Mouse (Mus musculus) MEL (cell line): ENCODE results near the gene Gmppb. TPM values are rescaled to one million over a fixed set of nuclear protein-coding genes. Genes with fewer than 3 reads are reported as not detected.
A peak's percentile ranks its signal among the peaks of the same experiment; 100 is the strongest.

Experiments used
- DNase-seq: peaks from one replicate; pipeline ENCODE4 v3.0.0; 2011; ENCODE audit warnings: low read depth, low spot score
- H3K27ac ChIP-seq: 2 replicates; pipeline ENCODE4 v1.5.1; 2012; ENCODE audit warnings: low read depth, mild to moderate bottlenecking, control low read depth, low read length, moderate library complexity; ENCODE audit not compliant: control insufficient read depth
- H3K27me3 ChIP-seq, 2 experiments: fragments of 150-350 bp in 1 of 2; sonication (generic) in 1 of 2; 2 replicates each; pipeline ENCODE4 v1.6.1; 2012; ENCODE audit warnings: low read length in 2 of 2, mild to moderate bottlenecking in 2 of 2, improper control_type of control experiment in 1 of 2, moderate library complexity in 1 of 2; ENCODE audit not compliant: insufficient read depth in 2 of 2, control insufficient read depth in 1 of 2
- H3K36me3 ChIP-seq, 2 experiments: 2 replicates each; pipeline ENCODE4 v1.6.1; 2012 to 2014; ENCODE audit warnings: low read length in 2 of 2, improper control_type of control experiment in 1 of 2, inconsistent platforms in 1 of 2, mild to moderate bottlenecking in 1 of 2; ENCODE audit not compliant: insufficient read depth in 2 of 2, control insufficient read depth in 1 of 2
- H3K4me1 ChIP-seq, 2 experiments: fragments of 150-350 bp in 1 of 2; sonication (generic) in 1 of 2; 2 replicates each; pipeline ENCODE4 v1.6.1; 2012; ENCODE audit warnings: low read length in 2 of 2, improper control_type of control experiment in 1 of 2, mild to moderate bottlenecking in 1 of 2; ENCODE audit not compliant: insufficient read depth in 2 of 2, control insufficient read depth in 1 of 2
- H3K4me3 ChIP-seq, 2 experiments: fragments of 150-350 bp in 1 of 2; sonication (generic) in 1 of 2; 2 replicates each; pipeline ENCODE4 v1.5.1; 2012; ENCODE audit warnings: low read depth in 2 of 2, low read length in 2 of 2, mild to moderate bottlenecking in 2 of 2, moderate library complexity in 2 of 2, control low read depth in 1 of 2, improper control_type of control experiment in 1 of 2; ENCODE audit not compliant: control insufficient read depth in 1 of 2, insufficient read depth in 1 of 2
- H3K79me2 ChIP-seq: 2 replicates; pipeline ENCODE4 v1.6.1; 2012; ENCODE audit warnings: mild to moderate bottlenecking, low read length, moderate library complexity; ENCODE audit not compliant: control insufficient read depth, poor library complexity, insufficient read depth
- H3K9ac ChIP-seq: 2 replicates; pipeline ENCODE4 v1.6.1; 2012; ENCODE audit warnings: low read depth, mild to moderate bottlenecking, control low read depth, low read length, moderate library complexity; ENCODE audit not compliant: control insufficient read depth, poor library complexity, severe bottlenecking
- H3K9me3 ChIP-seq: fragments of 150-350 bp; sonication (generic); replicated peaks from 2 replicates; pipeline ENCODE4 v1.6.1; 2012; ENCODE audit warnings: mild to moderate bottlenecking, low read length, improper control_type of control experiment, moderate library complexity; ENCODE audit not compliant: insufficient read depth
- CHD2 ChIP-seq: IDR thresholded peaks from 2 replicates; pipeline ENCODE4 v1.6.1; 2011; ENCODE audit warnings: low read length, improper control_type of control experiment
- ELF1 ChIP-seq: IDR thresholded peaks from 2 replicates; pipeline ENCODE4 v1.6.1; 2014; ENCODE audit warnings: low read depth, mild to moderate bottlenecking, inconsistent platforms, low read length, improper control_type of control experiment, moderate library complexity
- EP300 ChIP-seq, 2 experiments: IDR thresholded peaks; 2 replicates each; pipeline ENCODE4 v1.6.1; 2011; ENCODE audit warnings: improper control_type of control experiment in 2 of 2, low read length in 2 of 2, low read depth in 1 of 2, mild to moderate bottlenecking in 1 of 2
- ETS1 ChIP-seq: IDR thresholded peaks from 2 replicates; pipeline ENCODE4 v1.6.1; 2012; ENCODE audit warnings: low read depth, mild to moderate bottlenecking, inconsistent platforms, low read length, improper control_type of control experiment, moderate library complexity
- GABPA ChIP-seq: IDR thresholded peaks from 2 replicates; pipeline ENCODE4 v1.6.1; 2012; ENCODE audit warnings: low read depth, mild to moderate bottlenecking, inconsistent platforms, low read length, improper control_type of control experiment, moderate library complexity
- MAFK ChIP-seq: IDR thresholded peaks from 2 replicates; pipeline ENCODE4 v1.6.1; 2011; ENCODE audit warnings: low read depth, mild to moderate bottlenecking, low read length, improper control_type of control experiment, borderline replicate concordance
- MEF2A ChIP-seq: IDR thresholded peaks from 2 replicates; pipeline ENCODE4 v1.6.1; 2014; ENCODE audit warnings: low read depth, mild to moderate bottlenecking, inconsistent platforms, low read length, improper control_type of control experiment; ENCODE audit not compliant: poor library complexity, insufficient replicate concordance, severe bottlenecking; ENCODE audit errors: extremely low read depth
- MXI1 ChIP-seq: IDR thresholded peaks from 2 replicates; pipeline ENCODE4 v1.6.1; 2011; ENCODE audit warnings: mild to moderate bottlenecking, low read depth, low read length, improper control_type of control experiment
- MYB ChIP-seq: IDR thresholded peaks from 2 replicates; pipeline ENCODE4 v1.6.1; 2011; ENCODE audit warnings: mild to moderate bottlenecking, low read depth, low read length, improper control_type of control experiment
- NELFE ChIP-seq: IDR thresholded peaks from 2 replicates; pipeline ENCODE4 v1.6.1; 2011; ENCODE audit warnings: low read depth, low read length, improper control_type of control experiment
- NRF1 ChIP-seq: IDR thresholded peaks from 2 replicates; pipeline ENCODE4 v1.6.1; 2014; ENCODE audit warnings: low read depth, mild to moderate bottlenecking, inconsistent platforms, low read length, improper control_type of control experiment, moderate library complexity; ENCODE audit not compliant: poor library complexity, insufficient read depth, severe bottlenecking
- POLR2A ChIP-seq, 2 experiments: IDR thresholded peaks; 2 replicates each; pipeline ENCODE4 v1.6.1; 2011 to 2012; ENCODE audit warnings: low read length in 2 of 2, mild to moderate bottlenecking in 2 of 2, control low read depth in 1 of 2, improper control_type of control experiment in 1 of 2, low read depth in 1 of 2, moderate library complexity in 1 of 2; ENCODE audit not compliant: control insufficient read depth in 1 of 2, insufficient read depth in 1 of 2, poor library complexity in 1 of 2
- POLR2AphosphoS2 ChIP-seq: IDR thresholded peaks from 2 replicates; pipeline ENCODE4 v1.6.1; 2011; ENCODE audit warnings: low read length, improper control_type of control experiment
- POLR2AphosphoS5 ChIP-seq: IDR thresholded peaks from 2 replicates; pipeline ENCODE4 v1.6.1; 2012; ENCODE audit warnings: low read depth, borderline replicate concordance, mild to moderate bottlenecking, inconsistent platforms, low read length, moderate library complexity, mixed read lengths
- RCOR1 ChIP-seq: IDR thresholded peaks from 2 replicates; pipeline ENCODE4 v1.6.1; 2012; ENCODE audit warnings: low read depth, mild to moderate bottlenecking, inconsistent platforms, low read length, improper control_type of control experiment
- SIN3A ChIP-seq: IDR thresholded peaks from 2 replicates; pipeline ENCODE4 v1.6.1; 2012; ENCODE audit warnings: low read length, improper control_type of control experiment, inconsistent platforms
- TBP ChIP-seq: IDR thresholded peaks from 2 replicates; pipeline ENCODE4 v1.8.0; 2011; ENCODE audit warnings: low read depth, low read length, improper control_type of control experiment
- TCF12 ChIP-seq: IDR thresholded peaks from 2 replicates; pipeline ENCODE4 v1.6.1; 2014; ENCODE audit warnings: low read depth, mild to moderate bottlenecking, inconsistent platforms, low read length, improper control_type of control experiment, moderate library complexity
- UBTF ChIP-seq: IDR thresholded peaks from 2 replicates; pipeline ENCODE4 v1.6.1; 2012; ENCODE audit warnings: low read depth, mild to moderate bottlenecking, inconsistent platforms, low read length, improper control_type of control experiment, moderate library complexity, borderline replicate concordance; ENCODE audit not compliant: insufficient read depth
- ZKSCAN1 ChIP-seq: IDR thresholded peaks from 2 replicates; pipeline ENCODE4 v1.6.1; 2012; ENCODE audit warnings: low read depth, mild to moderate bottlenecking, inconsistent platforms, low read length, improper control_type of control experiment, moderate library complexity
- ZMIZ1 ChIP-seq: IDR thresholded peaks from 2 replicates; pipeline ENCODE4 v1.6.1; 2012; ENCODE audit warnings: low read depth, mild to moderate bottlenecking, inconsistent platforms, low read length, improper control_type of control experiment, moderate library complexity
- polyA plus RNA-seq, 2 experiments: library from polyadenylated mRNA; stranded (reverse) in 1 of 2; unstranded in 1 of 2; fragments of >175 nt in 1 of 2; fragments of >200 nt in 1 of 2; gene quantifications; 2 replicates each; pipeline versions ENCODE4 v1.2.1 to v1.2.4; 2012; ENCODE audit warnings: low replicate concordance in 2 of 2, low read depth in 1 of 2; ENCODE audit not compliant: insufficient read length in 2 of 2, insufficient read depth in 1 of 2, missing spikeins in 1 of 2
- total RNA-seq: library from RNA; depleted of rRNA; stranded (reverse); fragments of 300-350 nt; gene quantifications from 2 replicates; pipeline ENCODE4 v1.2.3, GENCODE M21; 2012

The Gmppb gene
- total and polyA plus RNA-seq, 3 experiments: 26.2 to 38.1 TPM; not detected in 1

GRCm38 (mm10) chr9:108080168-108080567 lies 31.1 kb downstream of the Gmppb start, which contains the start of gene Mst1 (continued):
- TF ChIP-seq MYB (no peak), NRF1 (no peak), POLR2AphosphoS2 (no peak), ETS1 (peak; percentile 62), TCF12 (peak; percentile 39; the same call in 1 of the 2 replicates), SIN3A (no peak; the same call in 1 of the 2 replicates), GABPA (no peak), MEF2A (no peak), RCOR1 (no peak), UBTF (no peak), ZKSCAN1 (no peak), TBP (peak; percentile 68; the same call in 1 of the 2 replicates), POLR2A (IDR thresholded peaks at IDR 0.05; ENCODE audit: control insufficient read depth in 1 of 2, insufficient read depth in 1 of 2, low read depth in 1 of 2, low read length in 2 of 2, poor library complexity in 1 of 2) (peak in 1 of 2 experiments; percentile 71; a peak in 2 of 4 replicates), POLR2AphosphoS5 (no peak), EP300 (IDR thresholded peaks at IDR 0.05; ENCODE audit: low read depth in 1 of 2, low read length in 2 of 2) (no peak), CHD2 (no peak), MAFK (no peak), NELFE (peak; percentile 52; the same call in 1 of the 2 replicates), MXI1 (no peak; the same call in none of the 2 replicates)

GRCm38 (mm10) chr9:108082549-108082948 lies 33.5 kb downstream of the Gmppb start:
- Histone ChIP-seq H3K27me3 (no peaks in the 10 kb centered on the region), H3K4me1 (peaks cover 0 to 18% of the 10 kb centered on the region in 2 experiments; a peak in 2 of 4 replicates), H3K9ac (no peak overlapping the region), H3K36me3 (peaks cover 2 to 9% of the 10 kb centered on the region in 2 experiments), H3K79me2 (peaks cover 7% of the 10 kb centered on the region), H3K4me3 (no peak overlapping the region), H3K27ac (no peak overlapping the region), H3K9me3 (no peaks in the 10 kb centered on the region)
- no peak for TF ChIP-seq ELF1
- no peak for TF ChIP-seq ZKSCAN1
- 0 out of 2 replicates have a peak, but pooled peaks have one; percentile 8 for TF ChIP-seq ZMIZ1
- no peak for TF ChIP-seq SIN3A
- TF ChIP-seq MEF2A: no peak
- no peak for DNase-seq
